Mouse (Mus musculus) lung, embryonic 16.5 days (tissue): Measurements from ENCODE around the gene Jmjd1c. TPM values are rescaled to one million over a fixed set of nuclear protein-coding genes. Genes with fewer than 3 reads are reported as not detected.

Experiments used
- ATAC-seq: fragments of 200-750 bp; cut with Nextera tagmentation; 2 replicates; pipeline ENCODE4 v1.8.0; 2017; ENCODE audit warnings: low read depth, mild to moderate bottlenecking, moderate library complexity
- H3K27ac ChIP-seq: fragments of 300-500 bp; sonication (generic); 2 replicates; pipeline ENCODE4 v1.5.1; 2014; ENCODE audit warnings: mild to moderate bottlenecking, control low read depth, low read length
- H3K27me3 ChIP-seq: fragments of 300-500 bp; sonication (generic); 2 replicates; pipeline ENCODE4 v1.6.1; 2014; ENCODE audit warnings: low read depth, low read length, mixed read lengths; ENCODE audit not compliant: control insufficient read depth, insufficient read depth
- H3K36me3 ChIP-seq: fragments of 300-500 bp; sonication (generic); 2 replicates; pipeline ENCODE4 v1.6.1; 2014; ENCODE audit warnings: low read length; ENCODE audit not compliant: control insufficient read depth, insufficient read depth
- H3K4me1 ChIP-seq: fragments of 300-500 bp; sonication (generic); replicated peaks from 2 replicates; pipeline ENCODE4 v1.6.1; 2014; ENCODE audit warnings: low read length, mixed read lengths; ENCODE audit not compliant: control insufficient read depth, insufficient read depth
- H3K4me2 ChIP-seq: fragments of 300-500 bp; sonication (generic); 2 replicates; pipeline ENCODE4 v1.6.1; 2014; ENCODE audit warnings: low read depth, low read length, control low read depth
- H3K4me3 ChIP-seq: fragments of 300-500 bp; sonication (generic); 2 replicates; pipeline ENCODE4 v1.5.1; 2014; ENCODE audit warnings: mild to moderate bottlenecking, low read length, control low read depth
- H3K9ac ChIP-seq: fragments of 300-500 bp; sonication (generic); 2 replicates; pipeline ENCODE4 v1.6.1; 2014; ENCODE audit warnings: low read length, control low read depth
- H3K9me3 ChIP-seq: fragments of 300-500 bp; sonication (generic); 2 replicates; pipeline ENCODE4 v1.6.1; 2016; ENCODE audit warnings: low read length; ENCODE audit not compliant: control insufficient read depth
- WGBS: fragments of 180-500 bp; shearing (Covaris S2); extraction: QIAGEN DNeasy Blood & Tissue Kit; methylation state at CpG from one replicate; pipeline ENCODE4 v1.1.7; 2014; 5-methylcytosine and 5-hydroxymethylcytosine counted together
- polyA plus RNA-seq: library from polyadenylated mRNA; unstranded; fragments of >200 nt; fragmentation: Nextera tagmentation; extraction: Ambion mirVana; gene quantifications from 2 replicates; pipeline ENCODE4 v1.2.1, GENCODE M21; 2015

Jmjd1c gene
- polyA plus RNA-seq, 1 experiment from 2014 or later, result 28.4 TPM

GRCm38 (mm10) chr10:67297175-67297855, 201.4 kb downstream of the Jmjd1c start:
- 85% methylated on average over 17 of the region's 17 CpGs for WGBS
- no peak overlapping the region for H3K4me2 ChIP-seq

GRCm38 (mm10) chr10:67298856-67299255, 202.9 kb downstream of the Jmjd1c start:
- Histone ChIP-seq H3K27ac (no peak overlapping the region), H3K36me3 (no peaks in the 10 kb centered on the region), H3K4me1 (no peaks in the 10 kb centered on the region), H3K9ac (no peak overlapping the region), H3K9me3 (no peaks in the 10 kb centered on the region), H3K4me3 (no peak overlapping the region), H3K4me2 (no peak overlapping the region), H3K27me3 (no peaks in the 10 kb centered on the region)
- ATAC-seq, result no peak
- WGBS, result 44% methylated on average over 5 of the region's 5 CpGs

More at GRCm38 (mm10) chr10:67297175-67297855, 201.4 kb downstream of the Jmjd1c start:
- Histone ChIP-seq H3K4me1 (no peaks in the 10 kb centered on the region), H3K9ac (no peak overlapping the region), H3K36me3 (no peaks in the 10 kb centered on the region), H3K27ac (no peak overlapping the region), H3K4me3 (no peak overlapping the region), H3K9me3 (no peaks in the 10 kb centered on the region), H3K27me3 (no peaks in the 10 kb centered on the region)
- no peak for ATAC-seq

DNA sequence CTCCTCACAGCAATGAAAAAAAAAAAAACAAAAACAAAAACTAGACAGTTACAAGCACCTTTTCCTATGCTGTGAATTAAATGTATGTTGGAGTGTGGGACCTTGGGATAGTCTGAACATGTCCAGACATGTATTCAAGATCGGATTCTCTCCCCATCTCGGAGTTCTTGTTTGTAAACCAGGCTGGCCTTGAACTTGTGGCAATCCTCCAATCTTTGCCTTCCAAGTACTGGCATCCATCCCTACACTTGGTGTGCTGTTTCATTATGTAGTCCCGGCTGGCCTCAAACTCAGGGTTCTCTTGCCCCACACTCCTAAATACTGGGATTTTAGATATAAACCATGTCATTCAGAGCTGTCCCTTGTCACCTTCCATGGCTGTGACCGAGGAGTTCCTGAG, 203.4 kb downstream of the Jmjd1c start:
- no peaks in the 10 kb centered on the region for H3K4me1 ChIP-seq
- no peak overlapping the region for H3K9ac ChIP-seq
- no peaks in the 10 kb centered on the region for H3K27me3 ChIP-seq
- ATAC-seq, result no peak
- H3K27ac ChIP-seq, result no peak overlapping the region
- H3K36me3 ChIP-seq, result no peaks in the 10 kb centered on the region
- H3K9me3 ChIP-seq, result no peaks in the 10 kb centered on the region
- H3K4me3 ChIP-seq, result no peak overlapping the region
- 65% methylated on average over 4 of the region's 4 CpGs for WGBS
- no peak overlapping the region for H3K4me2 ChIP-seq

- no peak for ATAC-seq
- 86% methylated on average over 6 of the region's 6 CpGs for WGBS
Measured at GRCm38 (mm10) chr10:67301046-67301445, 205.1 kb downstream of the Jmjd1c start.

DNA sequence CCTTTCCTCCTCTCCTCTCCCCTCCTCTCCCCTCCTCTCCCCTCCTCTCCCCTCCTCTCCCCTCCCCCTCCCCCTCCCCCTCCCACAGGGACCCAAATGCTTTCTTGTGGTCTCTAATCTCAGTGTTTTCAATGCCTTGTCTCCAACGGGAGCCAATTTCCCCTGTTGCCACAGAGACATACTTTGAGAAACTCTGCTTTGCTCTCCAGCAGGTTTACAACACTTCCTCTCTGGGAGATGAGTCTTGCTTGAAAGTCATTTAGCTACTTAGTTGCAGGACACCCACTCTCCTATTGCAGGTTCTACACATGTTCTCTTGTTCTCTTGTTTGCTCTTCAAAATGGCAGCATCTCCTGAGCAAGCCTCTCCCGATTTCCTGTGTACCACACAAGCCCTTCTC, 206.4 kb downstream of the Jmjd1c start:
- no peaks in the 10 kb centered on the region for H3K36me3 ChIP-seq
- H3K9me3 ChIP-seq, result no peaks in the 10 kb centered on the region
- no peak for ATAC-seq
- H3K27ac ChIP-seq, result no peak overlapping the region
- no peak overlapping the region for H3K4me3 ChIP-seq
- H3K27me3 ChIP-seq, result no peaks in the 10 kb centered on the region
- no peaks in the 10 kb centered on the region for H3K4me1 ChIP-seq
- no peak overlapping the region for H3K9ac ChIP-seq
- 23% methylated on average over 2 of the region's 2 CpGs for WGBS
- no peak overlapping the region for H3K4me2 ChIP-seq

More at GRCm38 (mm10) chr10:67301046-67301445, 205.1 kb downstream of the Jmjd1c start:
- no peaks in the 10 kb centered on the region for H3K4me1 ChIP-seq
- H3K4me3 ChIP-seq, result no peak overlapping the region
- no peak overlapping the region for H3K4me2 ChIP-seq
- H3K27ac ChIP-seq, result no peak overlapping the region
- no peaks in the 10 kb centered on the region for H3K27me3 ChIP-seq
- no peaks in the 10 kb centered on the region for H3K9me3 ChIP-seq
- H3K36me3 ChIP-seq, result no peaks in the 10 kb centered on the region
- H3K9ac ChIP-seq, result no peak overlapping the region

Other genes with a start within 250 kb of the Jmjd1c start
- gene Reep3, start 820 bp downstream of the Jmjd1c start, polyA plus RNA-seq, result 37.9 and 38.6 TPM in 2 replicates
- 36.8 and 39.5 TPM in 2 replicates for gene Nrbf2, start 189.2 kb downstream of the Jmjd1c start, polyA plus RNA-seq